Comparison of ENCODE assay signal across 8 mouse cellular contexts in genomic region chr16:38087231-38087630, GRCm38 (mm10). TPM values are rescaled to one million over a fixed set of nuclear protein-coding genes. Genes with fewer than 3 reads are reported as not detected.
DNase-seq lines count a peak whose midpoint lies in the region; ATAC-seq and TF ChIP-seq lines count a peak whose summit lies in the region.

No protein-coding gene starts in this region.

- intact Hi-C loops in gastrocnemius, adult 2 months (cut with DNase I), result loop anchor here (5.0 kb wide), 1 partner anchor 220 kb away; the partner anchor contains the start of gene Lrrc58

- ATAC-seq in hindbrain, embryonic 12.5 days (ENCODE audit: low FRiP score), result no peak
- ATAC-seq in midbrain, embryonic 11.5 days (ENCODE audit: low FRiP score), result no peak

- no peak for DNase-seq in gastrocnemius, adult 2 months
- no peak for DNase-seq in gastrocnemius, adult 8-10 months (ENCODE audit: low spot score in 2 of 2)
- peak; percentile 25 for DNase-seq in Muller cell, postnatal 12 days (ENCODE audit: inconsistent ontology term)
- DNase-seq in midbrain, embryonic 11.5 days (ENCODE audit: low spot score, missing footprints), result peak; percentile 91
- no peak for DNase-seq in spleen, postnatal 36 days (ENCODE audit: low spot score in 2 of 2)
- DNase-seq in urinary bladder, adult 18-20 months (ENCODE audit: low spot score in 2 of 2), result no peak
- DNase-seq in kidney, postnatal 10 days, result no peak

- H3K27ac ChIP-seq in gastrocnemius, adult 2 months, result peak overlapping the region; percentile 99
- peak overlapping the region; percentile 100 for H3K27ac ChIP-seq in hindbrain, embryonic 12.5 days
- peak overlapping the region; percentile 100 for H3K27ac ChIP-seq in midbrain, embryonic 11.5 days (ENCODE audit: low read depth, low read length)

- H3K4me1 ChIP-seq in hindbrain, embryonic 12.5 days, result peaks cover 7% of the 10 kb centered on the region
- peaks cover 5% of the 10 kb centered on the region for H3K4me1 ChIP-seq in midbrain, embryonic 11.5 days (ENCODE audit: control insufficient read depth, insufficient read depth, low read length)

- WGBS in hindbrain, embryonic 12.5 days, result 30% methylated on average over 10 of the region's 10 CpGs
- WGBS in midbrain, embryonic 11.5 days, result 33% methylated on average over 10 of the region's 10 CpGs

- H3K9me3 ChIP-seq in hindbrain, embryonic 12.5 days (replicated peaks), result no peaks in the 10 kb centered on the region
- no peaks in the 10 kb centered on the region for H3K9me3 ChIP-seq in midbrain, embryonic 11.5 days (ENCODE audit: control insufficient read depth, low read length)

- peak overlapping the region; percentile 87 for H3K4me3 ChIP-seq in gastrocnemius, adult 2 months
- H3K4me3 ChIP-seq in hindbrain, embryonic 12.5 days, result peak overlapping the region; percentile 89
- peak overlapping the region; percentile 50 for H3K4me3 ChIP-seq in midbrain, embryonic 11.5 days (ENCODE audit: low read depth, low read length)

- H3K9ac ChIP-seq in hindbrain, embryonic 12.5 days, result peak overlapping the region; percentile 92
- peak overlapping the region; percentile 92 for H3K9ac ChIP-seq in midbrain, embryonic 11.5 days (ENCODE audit: low read length)

- H3K36me3 ChIP-seq in hindbrain, embryonic 12.5 days, result no peaks in the 10 kb centered on the region
- no peaks in the 10 kb centered on the region for H3K36me3 ChIP-seq in midbrain, embryonic 11.5 days (ENCODE audit: control insufficient read depth, insufficient read depth, low read length)

- peak overlapping the region; percentile 62 for H3K4me2 ChIP-seq in hindbrain, embryonic 12.5 days (replicated peaks)
- H3K4me2 ChIP-seq in midbrain, embryonic 11.5 days, result peak overlapping the region; percentile 62

- no peaks in the 10 kb centered on the region for H3K27me3 ChIP-seq in hindbrain, embryonic 12.5 days
- H3K27me3 ChIP-seq in midbrain, embryonic 11.5 days (ENCODE audit: control insufficient read depth, insufficient read depth, low read length), result no peaks in the 10 kb centered on the region

- TF ChIP-seq CTCF in gastrocnemius, adult 2 months (IDR thresholded peaks at IDR 0.05), result no peak

RNA-seq across cellular contexts. Expression of gene Gsk3b, which starts 1.6 kb away (rescaled TPM):
- total RNA-seq in gastrocnemius, adult 2 months (2021), result 10 to 100 TPM; 60.7 to 67.3 TPM
- 10 to 100 TPM; 63.7 to 77.1 (median 71.3) TPM for total RNA-seq in gastrocnemius, adult 8-10 months (2022)
- polyA plus RNA-seq in hindbrain, embryonic 12.5 days (2016; fragmentation: Nextera tagmentation; extraction: Ambion mirVana), result 139 and 145 TPM in 2 replicates
- polyA plus RNA-seq in midbrain, embryonic 11.5 days (2014; fragmentation: Nextera tagmentation; extraction: Ambion mirVana), result 120 and 121 TPM in 2 replicates

Comparison
In these comparisons a context has a peak if more than half of its experiments do, and no peak if none do; other contexts are left out.
1. DNase-seq: peak in Muller cell, postnatal 12 days (single experiment) and midbrain, embryonic 11.5 days (single experiment); none in gastrocnemius, adult 2 months (single experiment), gastrocnemius, adult 8-10 months (0 of 2), spleen, postnatal 36 days (0 of 2), urinary bladder, adult 18-20 months (0 of 2) and kidney, postnatal 10 days (single experiment).
2. Peak in every context shown above with its lines, with median percentiles within 50 percentile points of each other: H3K27ac ChIP-seq and H3K4me3 ChIP-seq.